Mouse (Mus musculus): ENCODE measurements at regions not wholly inside any gene's neighbourhood (a gene's known extent, or its start where the extent isn't known, plus 50 kb on each side); places are given as distances from the start of the nearest gene placed in this dataset.

DNA sequence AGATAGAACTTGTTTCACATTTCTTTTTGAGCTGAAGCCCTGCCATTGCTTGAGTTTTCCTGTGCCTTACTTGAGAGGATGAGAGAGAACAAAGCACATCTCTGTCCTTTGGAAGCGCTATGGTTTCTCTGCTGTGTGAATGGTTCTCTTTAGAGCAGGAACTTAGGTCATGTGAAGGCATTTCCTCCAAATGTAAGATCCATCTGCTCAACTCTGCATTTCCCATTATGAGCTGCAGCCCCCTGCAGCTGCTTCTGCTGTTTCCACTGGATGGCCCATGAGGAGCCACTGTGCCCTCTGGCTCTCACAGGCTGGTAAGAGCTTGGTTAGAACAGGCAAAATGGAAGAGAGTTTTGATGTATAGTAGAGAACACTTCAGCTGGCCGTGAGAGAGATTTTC lies 102.5 kb upstream of the Slc4a7 start:
- ATAC-seq, result no peak

DNA sequence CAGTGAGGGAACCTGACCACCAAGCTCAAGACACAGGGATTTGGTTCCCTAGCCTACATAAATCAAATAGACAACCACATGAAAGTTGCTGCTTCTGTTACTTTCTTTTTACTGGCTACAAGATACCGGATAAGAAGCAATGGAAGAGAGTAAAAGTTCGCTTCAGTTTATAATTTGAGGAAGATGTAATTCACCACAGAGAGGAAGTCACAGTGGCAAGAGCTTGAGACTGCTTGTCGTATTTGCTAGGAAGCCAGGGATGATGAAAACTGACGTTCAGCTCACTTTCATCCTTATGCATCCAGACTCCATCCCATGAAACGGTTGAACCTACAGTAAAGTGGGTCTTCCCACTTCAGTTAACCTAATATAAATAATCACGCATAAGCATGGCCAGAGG lies 102.1 kb upstream of the Slc4a7 start:
- ATAC-seq, result no peak

DNA sequence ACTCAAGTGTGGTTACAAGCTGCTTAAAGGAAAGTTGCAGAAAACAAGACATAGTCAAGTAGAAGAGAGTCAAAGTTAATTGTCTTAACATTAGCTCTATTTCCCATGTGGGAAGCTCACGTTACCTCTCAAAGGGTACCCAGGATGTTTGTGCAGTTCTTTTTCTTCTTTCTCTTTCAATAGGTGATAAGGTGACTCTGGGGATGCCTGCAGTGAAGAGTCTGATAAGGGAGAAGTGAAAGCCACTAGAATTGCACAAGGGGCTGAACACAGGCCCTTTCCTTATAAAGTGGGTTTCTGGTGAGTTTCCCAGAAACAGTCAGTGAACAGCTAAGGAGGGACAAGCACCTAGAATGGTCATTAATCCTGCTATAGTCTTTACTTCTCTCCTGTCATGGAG lies 98.6 kb upstream of the Slc4a7 start:
- no peak for ATAC-seq

DNA sequence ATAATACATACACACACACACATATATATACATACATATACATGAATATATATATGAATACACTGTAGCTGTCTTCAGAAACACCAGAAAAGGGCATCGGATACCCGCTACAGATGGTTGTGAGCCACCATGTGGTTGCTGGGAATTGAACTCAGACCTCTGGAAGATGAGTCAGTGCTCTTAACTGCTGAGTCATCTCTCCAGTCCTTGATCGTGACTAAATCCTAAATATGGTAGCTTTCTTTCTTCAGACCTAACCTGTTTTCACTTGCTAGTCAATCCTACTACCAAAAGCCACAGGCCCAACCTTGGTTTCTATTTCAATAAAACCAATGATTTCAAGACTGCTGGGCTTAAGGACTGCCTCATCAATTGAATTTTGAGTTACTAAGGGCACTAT lies 95.0 kb upstream of the Slc4a7 start:
- no peak for ATAC-seq

DNA sequence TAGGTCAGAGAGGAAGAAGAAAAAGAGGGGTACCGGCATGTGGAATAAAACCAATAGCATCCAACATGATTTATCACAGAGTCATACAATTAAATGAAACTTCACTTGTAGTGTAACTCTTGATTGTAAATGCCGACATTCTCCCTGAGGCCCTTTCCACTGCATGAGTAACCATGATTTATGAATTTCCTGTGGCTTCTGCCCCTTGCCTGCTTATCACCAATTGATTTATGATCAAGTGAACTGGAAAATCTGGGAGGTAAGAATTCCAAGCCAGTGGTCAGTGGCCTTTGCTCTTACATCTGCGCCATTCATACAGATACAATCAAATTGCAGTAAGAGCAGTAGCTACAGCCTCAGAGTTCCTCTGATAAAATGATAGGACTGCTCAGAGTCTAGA lies 89.8 kb upstream of the Slc4a7 start:
- no peak for ATAC-seq

DNA sequence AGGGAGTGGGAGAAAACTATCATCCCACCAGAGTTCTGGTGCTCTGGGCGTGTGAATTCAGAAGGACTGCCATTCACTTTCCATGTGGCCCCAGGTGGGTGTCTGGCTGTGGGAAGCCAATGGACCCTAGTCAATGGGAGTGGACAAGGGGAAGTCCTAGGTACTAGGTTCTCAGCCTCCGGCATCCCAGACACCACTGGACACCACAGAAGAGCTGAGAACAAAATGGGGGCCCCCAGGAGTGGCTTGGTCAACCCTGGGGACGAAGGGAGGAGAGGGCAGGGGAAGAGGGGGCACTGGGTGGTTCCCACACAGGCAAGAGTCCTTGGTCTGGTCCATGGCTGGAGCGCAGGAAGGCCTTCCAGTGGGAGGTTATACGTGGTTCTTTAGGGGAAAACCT lies 81.8 kb upstream of the Slc4a7 start:
- ATAC-seq, result no peak

DNA sequence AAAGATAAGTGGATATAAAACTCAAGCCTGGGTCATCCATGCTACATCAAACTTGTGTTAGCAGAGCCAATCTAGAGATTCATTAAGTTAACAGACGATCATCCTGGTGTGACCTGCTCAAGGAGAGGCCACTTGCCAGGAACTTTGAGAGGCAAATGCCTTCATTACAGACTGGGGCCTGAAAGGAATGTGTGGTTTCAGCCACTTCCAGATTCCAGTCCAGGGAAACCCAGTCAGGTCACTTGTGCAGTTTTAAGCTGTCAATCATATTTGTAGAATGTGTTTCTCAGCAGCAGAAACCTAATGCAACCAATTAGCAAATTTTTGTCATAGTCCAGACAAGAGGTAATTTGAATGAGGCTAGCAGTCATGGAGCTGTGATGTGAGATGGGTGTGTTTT lies 73.4 kb upstream of the Slc4a7 start:
- no peak for ATAC-seq

DNA sequence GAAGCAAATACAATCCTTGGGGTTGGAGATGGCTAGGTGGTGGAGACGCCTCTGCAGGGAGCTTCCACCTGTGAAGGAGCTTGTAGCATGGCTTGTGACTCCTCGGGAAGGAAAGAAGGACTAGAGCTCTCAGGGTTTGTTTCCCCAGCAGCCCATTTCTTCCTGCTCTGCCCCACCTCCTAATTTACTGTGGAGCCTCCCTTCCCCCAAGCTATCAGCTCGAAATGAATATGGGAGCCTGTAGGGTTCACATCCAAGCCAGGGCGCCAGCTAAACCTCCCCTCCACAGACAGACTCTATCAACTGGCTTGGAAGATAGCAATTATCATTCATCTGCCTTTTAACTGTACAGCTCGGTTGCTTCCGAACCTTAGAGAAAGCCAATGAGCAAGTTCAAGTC lies 70.3 kb upstream of the Slc4a7 start:
- no peak for ATAC-seq

DNA sequence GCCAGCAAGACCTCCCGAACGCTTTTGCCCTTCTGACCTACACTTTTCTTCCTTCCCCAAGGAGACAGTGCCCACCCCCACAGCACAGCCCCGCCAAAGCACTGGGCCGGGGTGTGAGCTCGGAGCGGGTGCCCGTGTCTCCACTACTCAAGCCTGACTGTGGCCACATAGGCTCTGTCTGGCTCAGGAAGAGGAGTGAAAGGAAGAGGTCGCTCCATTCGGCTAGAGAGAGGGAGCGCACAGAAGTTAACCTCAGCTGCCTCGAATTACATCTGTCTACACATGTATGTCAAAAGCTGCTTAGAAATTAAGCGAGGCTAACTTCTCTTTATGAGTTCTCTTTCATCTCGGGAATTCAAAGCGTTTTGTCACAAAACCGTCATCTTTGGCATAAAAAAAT lies 69.6 kb upstream of the Slc4a7 start:
- ATAC-seq, result peak; percentile 5

DNA sequence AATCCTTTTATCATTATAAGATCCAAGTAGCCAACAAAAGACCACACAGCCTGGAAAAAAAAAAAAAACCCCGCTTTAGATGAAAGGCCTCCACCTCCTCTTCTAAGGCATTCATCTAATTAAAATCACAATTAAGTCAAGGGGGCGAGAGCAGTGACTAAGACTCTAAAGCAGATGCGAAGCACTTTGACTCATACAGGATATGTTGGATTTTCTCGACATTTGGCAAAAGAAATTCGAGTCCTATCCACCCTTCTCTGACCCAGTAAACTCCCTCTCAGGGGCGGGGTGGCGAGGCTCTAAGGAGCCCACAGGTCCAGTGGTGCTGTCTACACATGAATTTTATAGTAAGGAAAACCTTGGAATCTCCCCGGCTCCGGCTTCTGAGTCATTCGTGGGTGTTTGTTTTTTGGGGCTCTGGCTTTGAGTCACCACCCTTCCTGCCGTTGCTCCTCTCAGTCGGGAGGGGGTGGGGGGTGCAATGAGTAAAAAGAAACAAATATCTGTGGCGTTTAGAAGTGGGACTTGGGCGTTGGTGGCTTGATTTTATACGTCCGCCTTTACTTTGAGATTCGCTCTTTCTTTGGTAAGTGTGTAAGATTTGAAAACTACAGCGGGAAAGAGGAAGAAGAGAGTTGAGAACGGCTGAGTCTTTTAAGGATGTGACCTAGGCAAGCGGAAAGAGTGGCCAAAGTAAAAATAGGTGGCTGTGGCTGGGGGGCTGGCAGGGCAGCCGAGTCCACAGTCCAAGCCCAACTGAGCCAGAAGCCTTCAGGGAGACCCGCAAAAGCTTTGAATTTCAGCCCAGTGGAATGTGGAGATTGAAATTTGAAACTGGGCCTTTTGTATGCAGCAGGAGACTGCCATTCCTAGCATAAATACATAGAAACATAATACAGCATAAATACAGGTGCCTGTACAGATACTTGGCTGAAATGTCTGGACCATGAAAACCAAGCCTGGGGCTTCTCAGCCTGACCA lies 68.8 kb upstream of the Slc4a7 start:
- peak; percentile 87 for ATAC-seq

DNA sequence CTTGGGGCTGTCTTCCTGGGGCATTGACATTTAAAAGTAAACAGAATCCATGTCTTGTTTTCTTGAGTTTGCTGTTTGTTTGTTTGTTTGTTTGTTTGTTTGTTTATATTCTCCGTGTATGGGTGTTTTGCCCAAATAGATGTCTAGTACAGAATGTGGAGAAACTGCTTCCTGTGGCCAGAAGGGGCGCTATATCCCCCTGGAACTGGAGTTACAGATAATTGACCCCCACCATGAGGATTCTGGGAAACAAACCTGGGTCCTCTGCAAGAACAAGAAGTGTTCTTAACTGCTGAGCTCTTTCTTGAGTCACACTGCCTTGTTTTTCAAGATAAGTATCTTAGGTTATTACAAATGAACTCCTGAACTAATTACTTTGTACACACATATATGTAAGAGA lies 68.1 kb upstream of the Slc4a7 start:
- no peak for ATAC-seq

DNA sequence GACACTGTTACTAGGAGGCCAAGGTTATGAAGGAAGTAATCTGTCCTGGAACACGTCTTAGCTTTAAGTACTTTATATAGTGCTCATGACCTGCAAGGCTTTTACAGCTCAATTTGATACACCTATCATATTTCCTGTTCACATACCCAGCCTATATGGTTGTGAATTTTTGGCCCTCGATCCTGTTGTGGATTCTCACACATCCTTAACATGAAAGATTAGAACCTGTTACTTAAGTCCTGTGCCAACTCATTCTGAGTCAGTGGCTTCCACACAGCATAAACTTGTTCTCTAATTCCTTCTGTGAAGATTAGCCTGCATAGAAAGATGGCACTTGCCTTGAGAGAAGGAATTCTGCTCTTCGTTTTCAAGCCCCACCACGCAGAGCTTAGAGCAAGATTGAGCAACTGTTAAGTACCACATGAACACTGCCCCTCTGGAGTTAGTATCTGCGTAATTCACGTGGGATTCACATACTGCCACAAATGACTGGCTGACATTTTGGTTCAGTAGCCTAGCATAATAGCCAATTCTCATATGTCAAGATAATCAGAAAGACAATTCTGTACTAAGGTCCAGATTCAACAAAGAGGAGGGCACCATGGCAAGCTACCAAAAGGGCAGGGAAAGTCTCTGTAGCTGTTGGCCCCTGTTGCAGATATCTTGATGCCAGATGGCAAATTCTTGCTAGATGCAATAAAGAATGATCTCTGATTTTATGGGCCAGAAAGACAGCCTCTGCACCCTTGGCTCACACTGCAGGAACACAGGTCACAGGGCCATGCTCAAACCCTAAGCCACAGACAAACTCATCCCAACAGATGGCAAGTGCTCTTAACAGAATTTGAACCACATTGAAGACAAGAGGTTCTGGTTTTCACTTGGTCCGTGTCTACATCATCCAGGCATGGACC lies 62.7 kb upstream of the Slc4a7 start:
- ATAC-seq, result no peak

DNA sequence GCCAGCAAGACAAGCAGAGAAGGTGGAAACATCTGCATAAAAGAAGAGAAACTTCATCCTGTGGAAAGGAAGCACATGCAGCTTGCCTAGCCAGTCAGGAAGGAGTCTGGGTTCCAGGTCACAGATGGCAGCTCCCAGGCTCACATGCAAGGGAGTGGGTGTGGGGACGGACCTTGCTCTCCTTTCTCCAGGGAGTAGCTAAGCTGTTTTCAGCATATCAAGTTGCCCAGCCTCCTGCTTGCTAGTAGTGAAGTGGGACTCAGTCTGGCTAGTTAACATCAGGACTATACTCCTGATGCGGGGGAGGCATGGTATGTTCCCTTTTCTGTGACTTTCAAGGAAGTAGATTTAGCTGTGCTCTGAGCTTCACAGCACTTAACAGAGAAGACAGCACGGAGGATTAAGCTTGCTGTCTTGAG lies 62.0 kb upstream of the Slc4a7 start:
- no peak for ATAC-seq

DNA sequence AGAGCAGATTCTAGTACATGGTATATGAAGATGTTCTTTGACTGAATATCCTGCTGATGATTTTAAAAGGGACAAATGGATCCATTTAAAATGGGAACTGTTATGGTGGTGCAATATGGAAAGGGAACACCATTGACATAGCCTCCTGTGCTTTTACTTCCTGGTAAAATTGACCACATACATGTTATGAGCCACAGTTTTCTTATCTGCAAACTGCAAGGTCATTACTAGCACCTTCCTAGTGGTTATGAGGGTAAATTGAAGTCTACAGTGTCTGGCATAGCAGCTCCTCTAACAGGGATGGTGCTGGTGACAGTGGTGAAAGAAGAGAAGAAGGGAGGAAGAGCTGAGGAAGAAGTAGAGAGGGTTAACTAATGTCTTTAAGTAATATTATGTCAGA lies 61.5 kb upstream of the Slc4a7 start:
- ATAC-seq, result no peak

DNA sequence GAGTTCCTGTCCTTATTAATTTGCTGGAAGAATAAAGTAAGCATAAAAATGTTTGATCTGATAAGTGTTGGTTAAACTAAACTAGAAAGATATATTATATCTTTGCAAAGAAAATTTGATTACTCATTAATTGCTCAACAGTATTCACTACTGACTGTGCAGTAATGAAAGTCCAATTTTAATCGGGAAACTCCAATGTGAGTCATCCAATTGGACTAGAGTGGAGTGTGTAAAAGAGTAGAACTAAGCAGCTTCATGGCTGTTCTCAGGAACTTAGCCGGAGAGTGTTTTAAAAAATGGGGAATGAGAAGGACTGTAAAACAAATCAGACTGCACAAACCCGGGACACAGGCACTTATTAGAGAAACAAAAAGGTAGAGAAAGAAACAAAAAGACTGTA lies 58.5 kb upstream of the Slc4a7 start:
- no peak for ATAC-seq

DNA sequence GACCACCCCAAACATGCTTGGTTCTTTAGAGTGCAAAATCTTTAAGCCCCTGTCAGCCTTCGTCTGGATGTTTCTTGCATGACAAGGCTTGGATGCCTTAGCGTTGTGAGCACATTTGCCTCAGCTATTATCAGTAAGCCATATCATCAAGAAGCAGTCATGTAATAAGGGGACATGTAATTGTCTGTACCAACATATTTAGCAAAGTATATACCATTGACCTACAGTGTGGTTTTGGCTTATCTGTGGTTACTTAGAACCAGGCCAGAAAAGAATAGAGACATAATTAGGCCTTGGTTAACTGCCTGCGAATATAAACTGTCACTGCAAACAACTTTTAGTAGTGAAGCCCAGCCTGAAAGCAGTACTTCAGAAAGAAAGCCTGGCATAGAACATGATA lies 57.0 kb upstream of the Slc4a7 start:
- no peak for ATAC-seq

Data from inflammation-experienced regulatory T-cells, adult 6 months (primary cell).